Mouse (Mus musculus) granulocyte monocyte progenitor cell, adult 5-6 weeks (primary cell): Measurements from ENCODE around the gene Olfr739. TPM values are rescaled to one million over a fixed set of nuclear protein-coding genes. Genes with fewer than 3 reads are reported as not detected.

Source experiments
- ATAC-seq: replicated peaks from 2 replicates; pipeline ENCODE4 v1.8.0; 2016; ENCODE audit warnings: mild to moderate bottlenecking, moderate TSS enrichment, inconsistent platforms; ENCODE audit not compliant: poor library complexity, severe bottlenecking
- total RNA-seq, 2 experiments: library from RNA; stranded (forward) in 1 of 2; stranded (reverse) in 1 of 2; fragments of 200-712, 200-1000 nt in 1 of 2; fragments of >200 nt in 1 of 2; fragmentation: Nextera tagmentation in 1 of 2; gene quantifications; 2 replicates each; pipeline ENCODE4 v1.2.3; 2014 to 2017

Olfr739 gene
- not detected in 2 replicates for total RNA-seq (2014; fragmentation: Nextera tagmentation)
- not detected in 2 replicates for total RNA-seq (2017)

- ATAC-seq = no peak
Observed at GRCm38 (mm10) chr14:50418326-50418725, at the start of gene Olfr739. Gene Olfr739, plus strand, starts transcription at chr14:50418626.

- no peak for ATAC-seq
Observed at GRCm38 (mm10) chr14:50380863-50381262, 37.6 kb upstream of the Olfr739 start, which contains the start of gene Olfr736. Gene Olfr736, plus strand, starts transcription at chr14:50381163.

GRCm38 (mm10) chr14:50407268-50407667, 11.2 kb upstream of the Olfr739 start, which contains the start of gene Olfr738:
Gene Olfr738, plus strand, starts transcription at chr14:50407568.
- ATAC-seq = no peak

- ATAC-seq = no peak
Observed at GRCm38 (mm10) chr14:50445245-50445644, 26.8 kb downstream of the Olfr739 start, which contains the start of gene Olfr740. Gene Olfr740, plus strand, starts transcription at chr14:50445545.

GRCm38 (mm10) chr14:50472438-50472837, 54.0 kb downstream of the Olfr739 start, which contains the start of gene Olfr741:
Gene Olfr741, plus strand, starts transcription at chr14:50472738.
- ATAC-seq = no peak

Other genes with a start within 250 kb of the Olfr739 start
- not detected in 2 replicates for gene Olfr730, start 230.4 kb upstream of the Olfr739 start, total RNA-seq (2014; fragmentation: Nextera tagmentation)
- gene Olfr730, start 230.4 kb upstream of the Olfr739 start, total RNA-seq (2017) = not detected in 2 replicates
- not detected in 2 replicates for gene Olfr731, start 176.8 kb upstream of the Olfr739 start, total RNA-seq (2014; fragmentation: Nextera tagmentation)
- not detected in 2 replicates for gene Olfr731, start 176.8 kb upstream of the Olfr739 start, total RNA-seq (2017)
- not detected in 2 replicates for gene Olfr732, start 134.4 kb upstream of the Olfr739 start, total RNA-seq (2014; fragmentation: Nextera tagmentation)
- not detected in 2 replicates for gene Olfr732, start 134.4 kb upstream of the Olfr739 start, total RNA-seq (2017)
- gene Olfr733, start 117.1 kb upstream of the Olfr739 start, total RNA-seq (2014; fragmentation: Nextera tagmentation) = not detected in 2 replicates
- gene Olfr733, start 117.1 kb upstream of the Olfr739 start, total RNA-seq (2017) = not detected in 2 replicates
- gene Olfr734, start 91.9 kb upstream of the Olfr739 start, total RNA-seq (2014; fragmentation: Nextera tagmentation) = not detected in 2 replicates
- gene Olfr734, start 91.9 kb upstream of the Olfr739 start, total RNA-seq (2017) = not detected in 2 replicates
- not detected in 2 replicates for gene Olfr735, start 69.8 kb upstream of the Olfr739 start, total RNA-seq (2014; fragmentation: Nextera tagmentation)
- gene Olfr735, start 69.8 kb upstream of the Olfr739 start, total RNA-seq (2017) = not detected in 2 replicates
- gene Tlr11, start 60.7 kb upstream of the Olfr739 start, total RNA-seq (2014; fragmentation: Nextera tagmentation) = not detected in 2 replicates
- gene Tlr11, start 60.7 kb upstream of the Olfr739 start, total RNA-seq (2017) = not detected in 2 replicates
- gene Olfr736, start 37.5 kb upstream of the Olfr739 start, total RNA-seq (2014; fragmentation: Nextera tagmentation) = not detected in 2 replicates
- not detected in 2 replicates for gene Olfr736, start 37.5 kb upstream of the Olfr739 start, total RNA-seq (2017)
- not detected in 2 replicates for gene Olfr738, start 11.1 kb upstream of the Olfr739 start, total RNA-seq (2014; fragmentation: Nextera tagmentation)
- not detected in 2 replicates for gene Olfr738, start 11.1 kb upstream of the Olfr739 start, total RNA-seq (2017)
- not detected in 2 replicates for gene Olfr740, start 26.9 kb downstream of the Olfr739 start, total RNA-seq (2014; fragmentation: Nextera tagmentation)
- gene Olfr740, start 26.9 kb downstream of the Olfr739 start, total RNA-seq (2017) = not detected in 2 replicates
- not detected in 2 replicates for gene Olfr741, start 54.1 kb downstream of the Olfr739 start, total RNA-seq (2014; fragmentation: Nextera tagmentation)
- not detected in 2 replicates for gene Olfr741, start 54.1 kb downstream of the Olfr739 start, total RNA-seq (2017)
- gene Olfr742, start 85.0 kb downstream of the Olfr739 start, total RNA-seq (2014; fragmentation: Nextera tagmentation) = not detected in 2 replicates
- gene Olfr742, start 85.0 kb downstream of the Olfr739 start, total RNA-seq (2017) = not detected in 2 replicates
- gene Olfr743, start 103.2 kb downstream of the Olfr739 start, total RNA-seq (2014; fragmentation: Nextera tagmentation) = not detected in 2 replicates
- not detected in 2 replicates for gene Olfr743, start 103.2 kb downstream of the Olfr739 start, total RNA-seq (2017)
- not detected in 2 replicates for gene Olfr744, start 196.3 kb downstream of the Olfr739 start, total RNA-seq (2014; fragmentation: Nextera tagmentation)
- gene Olfr744, start 196.3 kb downstream of the Olfr739 start, total RNA-seq (2017) = not detected in 2 replicates
- not detected in 2 replicates for gene Olfr745, start 220.8 kb downstream of the Olfr739 start, total RNA-seq (2014; fragmentation: Nextera tagmentation)
- gene Olfr745, start 220.8 kb downstream of the Olfr739 start, total RNA-seq (2017) = not detected in 2 replicates
- not detected in 2 replicates for gene Olfr746, start 228.5 kb downstream of the Olfr739 start, total RNA-seq (2014; fragmentation: Nextera tagmentation)
- gene Olfr746, start 228.5 kb downstream of the Olfr739 start, total RNA-seq (2017) = not detected in 2 replicates